ENCODE assay signal across 22 mouse cellular contexts in the genomic region with DNA sequence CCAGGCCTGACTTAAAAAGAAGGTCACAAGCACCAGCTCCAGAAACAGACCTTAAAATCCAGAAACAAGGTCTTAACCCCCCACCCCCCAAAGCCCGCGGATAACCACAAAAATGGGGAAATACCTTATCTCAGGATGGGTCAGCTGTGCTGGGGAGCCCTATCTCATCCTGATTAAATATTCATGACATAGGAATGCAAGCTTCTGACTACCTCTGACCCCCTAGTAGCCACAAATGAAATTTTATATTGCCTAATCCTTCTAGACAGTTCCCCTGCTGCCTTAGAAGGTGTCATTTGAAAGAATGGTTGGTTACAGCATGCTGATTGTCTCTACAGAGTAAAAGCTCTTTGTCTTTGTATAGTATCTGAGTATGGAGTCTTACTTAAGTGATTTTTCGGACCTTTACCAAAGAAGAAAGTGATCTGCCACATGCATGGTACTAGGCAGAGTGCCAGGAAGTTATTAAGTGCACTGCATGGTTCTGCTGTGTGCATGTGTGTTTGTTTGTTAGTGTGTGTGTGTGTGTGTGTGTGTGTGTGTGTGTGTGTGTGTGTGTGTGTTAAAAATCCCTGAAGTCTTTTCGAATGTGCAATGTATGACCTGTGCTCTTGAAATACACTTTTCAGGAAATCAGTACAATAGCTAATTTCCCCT.
A peak's percentile ranks its signal among the peaks of the same experiment; 100 is the strongest.
DNase-seq lines count a peak whose midpoint lies in the region; ATAC-seq and TF ChIP-seq lines count a peak whose summit lies in the region.
"Had no signal": no experiment of that assay in that cellular context is flagged by ENCODE, and none has a peak within 500 bp of the region (broad histone marks: within the 10 kb centered on the region; RNA-seq: fewer than 3 reads in every experiment).

No protein-coding gene starts in this region.

- no peaks in the 10 kb centered on the region for H3K27me3 ChIP-seq in cerebellum, adult 2 months (ENCODE audit: control insufficient read depth, insufficient read depth, low read length)
- H3K27me3 ChIP-seq in kidney, postnatal 0 days (ENCODE audit: insufficient read depth, low read length): no peaks in the 10 kb centered on the region
- no peaks in the 10 kb centered on the region for H3K27me3 ChIP-seq in midbrain, postnatal 0 days (ENCODE audit: insufficient read depth, low read length)
- H3K27me3 ChIP-seq: CH12.LX; hindbrain, embryonic 15.5 days; limb, embryonic 13.5 days; megakaryocyte, embryonic 14.5 days had no signal

- H3K4me1 ChIP-seq in cerebellum, adult 2 months (ENCODE audit: control insufficient read depth, insufficient read depth, low read length): peaks cover 5% of the 10 kb centered on the region; the same call in 1 of the 2 replicates
- no peaks in the 10 kb centered on the region for H3K4me1 ChIP-seq in kidney, postnatal 0 days (replicated peaks; ENCODE audit: insufficient read depth, low read length)
- no peaks in the 10 kb centered on the region for H3K4me1 ChIP-seq in midbrain, postnatal 0 days (ENCODE audit: insufficient read depth, low read length)
- H3K4me1 ChIP-seq: hindbrain, embryonic 15.5 days; megakaryocyte, embryonic 14.5 days had no signal

- no peak overlapping the region for H3K27ac ChIP-seq in cerebellum, adult 2 months (ENCODE audit: insufficient read depth, low read length)
- H3K27ac ChIP-seq in kidney, postnatal 0 days: no peak overlapping the region
- H3K27ac ChIP-seq in midbrain, postnatal 0 days (ENCODE audit: low read depth, low read length): no peak overlapping the region
- H3K27ac ChIP-seq in layer of hippocampus, adult 2 months: no peak overlapping the region
- H3K27ac ChIP-seq: hindbrain, embryonic 15.5 days; limb, embryonic 13.5 days; liver, embryonic 14.5 days; stomach, postnatal 0 days had no signal

- no peaks in the 10 kb centered on the region for H3K9me3 ChIP-seq in kidney, postnatal 0 days (replicated peaks; ENCODE audit: low read length)
- no peaks in the 10 kb centered on the region for H3K9me3 ChIP-seq in midbrain, postnatal 0 days (ENCODE audit: low read length)
- H3K9me3 ChIP-seq: hindbrain, embryonic 15.5 days; limb, embryonic 13.5 days; megakaryocyte, embryonic 14.5 days had no signal

- H3K9ac ChIP-seq in kidney, postnatal 0 days (ENCODE audit: low read depth, low read length): no peak overlapping the region
- no peak overlapping the region for H3K9ac ChIP-seq in midbrain, postnatal 0 days (replicated peaks; ENCODE audit: low read length, poor library complexity, severe bottlenecking)
- H3K9ac ChIP-seq: hindbrain, embryonic 15.5 days; limb, embryonic 13.5 days; liver, embryonic 14.5 days had no signal

- H3K4me3 ChIP-seq in cerebellum, adult 2 months (replicated peaks; ENCODE audit: insufficient read depth, low read depth, low read length): no peak overlapping the region
- no peak overlapping the region for H3K4me3 ChIP-seq in kidney, postnatal 0 days (replicated peaks; ENCODE audit: low read depth, low read length)
- H3K4me3 ChIP-seq in midbrain, postnatal 0 days (ENCODE audit: low read depth, low read length): no peak overlapping the region
- H3K4me3 ChIP-seq in layer of hippocampus, adult 2 months: no peak overlapping the region
- H3K4me3 ChIP-seq: hindbrain, embryonic 15.5 days; limb, embryonic 13.5 days; megakaryocyte, embryonic 14.5 days had no signal

- no peak overlapping the region for H3K4me2 ChIP-seq in kidney, postnatal 0 days (ENCODE audit: low read length)
- no peak overlapping the region for H3K4me2 ChIP-seq in midbrain, postnatal 0 days (ENCODE audit: low read depth, low read length, poor library complexity, severe bottlenecking)
- H3K4me2 ChIP-seq: hindbrain, embryonic 15.5 days; limb, embryonic 13.5 days had no signal

- no peak for TF ChIP-seq CTCF in cerebellum, adult 2 months (IDR thresholded peaks at IDR 0.05; ENCODE audit: borderline replicate concordance, insufficient read depth, low read depth, low read length)
- no peak for TF ChIP-seq CTCF in kidney, postnatal 0 days (IDR thresholded peaks at IDR 0.05; ENCODE audit: low read depth)
- TF ChIP-seq CTCF in midbrain, postnatal 0 days (IDR thresholded peaks at IDR 0.05): no peak
- no peak for TF ChIP-seq CTCF in layer of hippocampus, adult 2 months (conservative IDR thresholded peaks at IDR 0.05)

- 43% methylated on average over 4 of the region's 4 CpGs for WGBS in cerebellum, adult 2 months
- 56% methylated on average over 4 of the region's 4 CpGs for WGBS in kidney, postnatal 0 days
- WGBS in midbrain, postnatal 0 days: 50% methylated on average over 4 of the region's 4 CpGs

- TF ChIP-seq POLR2A in cerebellum, adult 2 months (IDR thresholded peaks at IDR 0.05; ENCODE audit: borderline replicate concordance, insufficient read depth, low read length): no peak

- DNase-seq in cerebellum, postnatal 10 days: peak; percentile 14
- DNase-seq in cerebellum, adult 2 months: no peak
- peak; percentile 8 for DNase-seq in kidney, postnatal 0 days (ENCODE audit: low spot score)
- DNase-seq in kidney, postnatal 10 days: no peak
- peak; percentile 30 for DNase-seq in midbrain, postnatal 0 days (ENCODE audit: low spot score)
- DNase-seq in layer of hippocampus, adult 2 months (ENCODE audit: low spot score in 2 of 2): no peak
- no peak for DNase-seq in embryo, embryonic 10 days (ENCODE audit: low spot score)
- DNase-seq: adrenal gland, postnatal 10 days; cerebellum, adult 9-10 months; heart, adult 18-20 months; kidney, adult 11 months; kidney, postnatal 25 days; layer of hippocampus, adult 9-11 months; lung, postnatal 10 days; right cerebral cortex, postnatal 14 days had no signal

- no peaks in the 10 kb centered on the region for H3K36me3 ChIP-seq in kidney, postnatal 0 days (ENCODE audit: insufficient read depth, low read length)
- no peaks in the 10 kb centered on the region for H3K36me3 ChIP-seq in midbrain, postnatal 0 days (ENCODE audit: insufficient read depth, low read length)
- H3K36me3 ChIP-seq: hindbrain, embryonic 15.5 days; limb, embryonic 13.5 days had no signal

- ATAC-seq in kidney, postnatal 0 days (replicated peaks; ENCODE audit: low FRiP score, low read depth): no peak
- ATAC-seq in granulocyte monocyte progenitor cell, adult 5-6 weeks (replicated peaks; ENCODE audit: poor library complexity, severe bottlenecking): peak; percentile 27
- ATAC-seq in midbrain, postnatal 0 days (ENCODE audit: low FRiP score): no peak

Comparison
In these comparisons a context has a peak if more than half of its experiments do, and no peak if none do; other contexts are left out.
1. DNase-seq: peak in cerebellum, postnatal 10 days (2 of 2), kidney, postnatal 0 days (single experiment) and midbrain, postnatal 0 days (single experiment); none in cerebellum, adult 2 months (0 of 2), kidney, postnatal 10 days (single experiment), layer of hippocampus, adult 2 months (0 of 2) and embryo, embryonic 10 days (single experiment).